In genomic region chr13:104681212-104681611, GRCm38 (mm10) we compare ENCODE assay signal across 9 mouse cellular contexts.
DNase-seq lines count a peak whose midpoint lies in the region; ATAC-seq and TF ChIP-seq lines count a peak whose summit lies in the region.
"Had no signal": no experiment of that assay in that cellular context is flagged by ENCODE, and none has a peak within 500 bp of the region (broad histone marks: within the 10 kb centered on the region; RNA-seq: fewer than 3 reads in every experiment).

No protein-coding gene starts in this region.

- 0 out of 2 replicates have a peak, but pooled peaks cover 5% of the 10 kb centered on the region for H3K4me1 ChIP-seq in limb, embryonic 14.5 days (ENCODE audit: control insufficient read depth, insufficient read depth, low read length)
- peaks cover 19% of the 10 kb centered on the region for H3K4me1 ChIP-seq in limb, embryonic 10.5 days

- no peak overlapping the region for H3K27ac ChIP-seq in limb, embryonic 14.5 days (replicated peaks; ENCODE audit: low read depth, low read length)
- no peak overlapping the region for H3K27ac ChIP-seq in limb, embryonic 10.5 days
- H3K27ac ChIP-seq: embryonic facial prominence, embryonic 13.5 days had no signal

- H3K9me3 ChIP-seq in limb, embryonic 14.5 days (ENCODE audit: control insufficient read depth, low read length): no peaks in the 10 kb centered on the region
- no peaks in the 10 kb centered on the region for H3K9me3 ChIP-seq in limb, embryonic 10.5 days (replicated peaks)

- no peak for ATAC-seq in limb, embryonic 14.5 days (ENCODE audit: low FRiP score, low read depth)

- no peak overlapping the region for H3K4me3 ChIP-seq in limb, embryonic 14.5 days (replicated peaks; ENCODE audit: low read length)
- no peak overlapping the region for H3K4me3 ChIP-seq in limb, embryonic 10.5 days
- H3K4me3 ChIP-seq: embryonic facial prominence, embryonic 13.5 days had no signal

- WGBS in limb, embryonic 14.5 days: 53% methylated on average over 1 of the region's 1 CpGs
- WGBS in limb, embryonic 10.5 days: 96% methylated on average over 1 of the region's 1 CpGs

- intact Hi-C loops in heart, postnatal 25 days (cut with DNase I): loop anchor here (2.0 to 5.0 kb wide), 2 partner anchors 106 to 396 kb away; no protein-coding TSS in a partner anchor

- no peak overlapping the region for H3K4me2 ChIP-seq in limb, embryonic 14.5 days (replicated peaks; ENCODE audit: low read depth, low read length, severe bottlenecking)
- H3K4me2 ChIP-seq: embryonic facial prominence, embryonic 13.5 days had no signal

- DNase-seq in heart, adult 18-20 months: peak; percentile 17 to 56
- DNase-seq in heart, postnatal 25 days (ENCODE audit: low spot score): no peak
- peak; percentile 84 for DNase-seq in limb, embryonic 14.5 days (ENCODE audit: low spot score)
- DNase-seq in limb, embryonic 10.5 days (ENCODE audit: low spot score): no peak
- peak; percentile 69 for DNase-seq in brain, adult 2 months (ENCODE audit: low read depth, low spot score)
- DNase-seq in retina, postnatal 1 day: peak; percentile 23
- DNase-seq in testis, postnatal 14 days (ENCODE audit: low spot score): no peak
- DNase-seq in neural tube, embryonic 10.5 days (ENCODE audit: extremely low spot score, low spot score): no peak

- H3K36me3 ChIP-seq in limb, embryonic 14.5 days (ENCODE audit: control insufficient read depth, insufficient read depth, low read length): no peaks in the 10 kb centered on the region
- H3K36me3 ChIP-seq in limb, embryonic 10.5 days: peaks cover 16% of the 10 kb centered on the region

- no peaks in the 10 kb centered on the region for H3K27me3 ChIP-seq in limb, embryonic 14.5 days (ENCODE audit: control insufficient read depth, insufficient read depth, low read length)
- H3K27me3 ChIP-seq in limb, embryonic 10.5 days (ENCODE audit: low read depth, poor library complexity, severe bottlenecking): no peaks in the 10 kb centered on the region
- H3K27me3 ChIP-seq: embryonic facial prominence, embryonic 13.5 days had no signal

- no peak overlapping the region for H3K9ac ChIP-seq in limb, embryonic 14.5 days (ENCODE audit: low read depth, low read length, severe bottlenecking)
- H3K9ac ChIP-seq: embryonic facial prominence, embryonic 13.5 days had no signal

- no peak for TF ChIP-seq POLR2A in limb, embryonic 14.5 days (IDR thresholded peaks at IDR 0.05; ENCODE audit: borderline replicate concordance, extremely low read depth, insufficient read depth, insufficient read length)

Comparison
In these comparisons a context has a peak if more than half of its experiments do, and no peak if none do; other contexts are left out.
1. DNase-seq: peak in heart, adult 18-20 months (2 of 2), limb, embryonic 14.5 days (single experiment), brain, adult 2 months (single experiment) and retina, postnatal 1 day (single experiment); none in heart, postnatal 25 days (single experiment), limb, embryonic 10.5 days (single experiment), testis, postnatal 14 days (single experiment) and neural tube, embryonic 10.5 days (single experiment).